Mouse (Mus musculus): ENCODE results near the gene 4930442H23Rik. TPM values are rescaled to one million over a fixed set of nuclear protein-coding genes. Genes with fewer than 3 reads are reported as not detected.

Gene 4930442H23Rik
- polyA plus RNA-seq, 1 experiment from 2014 or later = 0.15 TPM

- peak overlapping the region; percentile 22; the same call in 1 of the 2 replicates for H3K9ac ChIP-seq
Measured at GRCm38 (mm10) chr10:81195300-81195699, 11.7 kb upstream of the 4930442H23Rik start.

GRCm38 (mm10) chr10:81193991-81194774 is 10.5 kb upstream of the 4930442H23Rik start:
- H3K4me3 ChIP-seq (replicated peaks) = peak overlapping the region; percentile 9; the same call in 1 of the 2 replicates
- peak overlapping the region; percentile 14; the same call in 1 of the 2 replicates for H3K9ac ChIP-seq
- H3K27ac ChIP-seq = peak overlapping the region; percentile 48
- 13% methylated on average over 37 of the region's 37 CpGs for WGBS
- no peaks in the 10 kb centered on the region for H3K9me3 ChIP-seq
- peaks cover 11% of the 10 kb centered on the region; the same call in 1 of the 2 replicates for H3K36me3 ChIP-seq
- peak overlapping the region; percentile 41 for H3K4me2 ChIP-seq (replicated peaks)
- peaks cover 25% of the 10 kb centered on the region for H3K4me1 ChIP-seq (replicated peaks)
- ATAC-seq = no peak
- peaks cover 16% of the 10 kb centered on the region for H3K27me3 ChIP-seq (replicated peaks)

More at GRCm38 (mm10) chr10:81195300-81195699, 11.7 kb upstream of the 4930442H23Rik start:
- Histone ChIP-seq H3K4me3 (replicated peaks) (0 out of 2 replicates have a peak overlapping the region, but pooled peaks have one; percentile 2), H3K27ac (peak overlapping the region; percentile 48; the same call in 1 of the 2 replicates), H3K9me3 (no peaks in the 10 kb centered on the region), H3K36me3 (peaks cover 4% of the 10 kb centered on the region; the same call in 1 of the 2 replicates), H3K27me3 (replicated peaks) (peaks cover 16% of the 10 kb centered on the region), H3K4me2 (replicated peaks) (peak overlapping the region; percentile 41), H3K4me1 (replicated peaks) (peaks cover 25% of the 10 kb centered on the region)
- no peak for ATAC-seq
- 68% methylated on average over 4 of the region's 4 CpGs for WGBS

- 6% methylated on average over 19 of the region's 19 CpGs for WGBS
- Histone ChIP-seq H3K4me3 (replicated peaks) (peak overlapping the region; percentile 63), H3K9me3 (no peaks in the 10 kb centered on the region), H3K27ac (peak overlapping the region; percentile 93), H3K4me2 (replicated peaks) (peak overlapping the region; percentile 91), H3K27me3 (replicated peaks) (peaks cover 16% of the 10 kb centered on the region), H3K36me3 (peaks cover 11% of the 10 kb centered on the region; the same call in 1 of the 2 replicates), H3K4me1 (replicated peaks) (peaks cover 25% of the 10 kb centered on the region), H3K9ac (peak overlapping the region; percentile 78)
- peak; percentile 39 for ATAC-seq
Measured at GRCm38 (mm10) chr10:81192968-81193501, 9.4 kb upstream of the 4930442H23Rik start.

GRCm38 (mm10) chr10:81192270-81192967 is 8.8 kb upstream of the 4930442H23Rik start:
- Histone ChIP-seq H3K27me3 (replicated peaks) (peaks cover 16% of the 10 kb centered on the region), H3K4me1 (replicated peaks) (peaks cover 25% of the 10 kb centered on the region), H3K9ac (peak overlapping the region; percentile 78), H3K27ac (peak overlapping the region; percentile 93), H3K36me3 (peaks cover 11% of the 10 kb centered on the region; the same call in 1 of the 2 replicates), H3K9me3 (no peaks in the 10 kb centered on the region), H3K4me2 (replicated peaks) (peak overlapping the region; percentile 91), H3K4me3 (replicated peaks) (peak overlapping the region; percentile 63)
- WGBS = 1% methylated on average over 85 of the region's 93 CpGs
- ATAC-seq = peak; percentile 92

- Histone ChIP-seq H3K4me1 (replicated peaks) (peaks cover 25% of the 10 kb centered on the region), H3K27ac (peak overlapping the region; percentile 37; the same call in 1 of the 2 replicates), H3K9ac (no peak overlapping the region), H3K9me3 (no peaks in the 10 kb centered on the region), H3K27me3 (replicated peaks) (peaks cover 16% of the 10 kb centered on the region), H3K4me3 (replicated peaks) (no peak overlapping the region), H3K4me2 (replicated peaks) (peak overlapping the region; percentile 91), H3K36me3 (peaks cover 15% of the 10 kb centered on the region; the same call in 1 of the 2 replicates)
- 88% methylated on average over 18 of the region's 18 CpGs for WGBS
- ATAC-seq = no peak
Measured at GRCm38 (mm10) chr10:81191342-81191982, 7.8 kb upstream of the 4930442H23Rik start.

GRCm38 (mm10) chr10:81190912-81191321 is 7.3 kb upstream of the 4930442H23Rik start:
- peaks cover 25% of the 10 kb centered on the region for H3K4me1 ChIP-seq (replicated peaks)
- H3K36me3 ChIP-seq = peaks cover 15% of the 10 kb centered on the region; the same call in 1 of the 2 replicates
- H3K27ac ChIP-seq = peak overlapping the region; percentile 37; the same call in 1 of the 2 replicates
- H3K27me3 ChIP-seq (replicated peaks) = peaks cover 16% of the 10 kb centered on the region
- no peak overlapping the region for H3K4me2 ChIP-seq (replicated peaks)
- ATAC-seq = no peak
- no peaks in the 10 kb centered on the region for H3K9me3 ChIP-seq
- H3K9ac ChIP-seq = no peak overlapping the region
- WGBS = 61% methylated on average over 6 of the region's 6 CpGs
- no peak overlapping the region for H3K4me3 ChIP-seq (replicated peaks)

GRCm38 (mm10) chr10:81190236-81190911 is 6.7 kb upstream of the 4930442H23Rik start:
- H3K4me1 ChIP-seq (replicated peaks) = peaks cover 25% of the 10 kb centered on the region
- H3K36me3 ChIP-seq = peaks cover 15% of the 10 kb centered on the region; the same call in 1 of the 2 replicates
- H3K27ac ChIP-seq = 0 out of 2 replicates have a peak overlapping the region, but pooled peaks have one; percentile 37
- WGBS = 70% methylated on average over 31 of the region's 31 CpGs
- H3K4me2 ChIP-seq (replicated peaks) = no peak overlapping the region
- H3K4me3 ChIP-seq (replicated peaks) = no peak overlapping the region
- no peak for ATAC-seq
- H3K27me3 ChIP-seq (replicated peaks) = peaks cover 16% of the 10 kb centered on the region
- H3K9ac ChIP-seq = no peak overlapping the region
- no peaks in the 10 kb centered on the region for H3K9me3 ChIP-seq

GRCm38 (mm10) chr10:81189821-81190220 is 6.2 kb upstream of the 4930442H23Rik start:
- no peak for ATAC-seq
- WGBS = 83% methylated on average over 26 of the region's 26 CpGs
- no peak overlapping the region for H3K27ac ChIP-seq
- peaks cover 10% of the 10 kb centered on the region for H3K27me3 ChIP-seq (replicated peaks)
- H3K4me1 ChIP-seq (replicated peaks) = peaks cover 31% of the 10 kb centered on the region
- H3K36me3 ChIP-seq = peaks cover 15% of the 10 kb centered on the region; the same call in 1 of the 2 replicates
- no peaks in the 10 kb centered on the region for H3K9me3 ChIP-seq
- no peak overlapping the region for H3K4me3 ChIP-seq (replicated peaks)
- H3K9ac ChIP-seq = no peak overlapping the region
- H3K4me2 ChIP-seq (replicated peaks) = no peak overlapping the region

- H3K9me3 ChIP-seq = no peaks in the 10 kb centered on the region
- no peak overlapping the region for H3K27ac ChIP-seq
- H3K36me3 ChIP-seq = peaks cover 23% of the 10 kb centered on the region
- ATAC-seq = no peak
- peaks cover 36% of the 10 kb centered on the region for H3K4me1 ChIP-seq (replicated peaks)
- H3K4me2 ChIP-seq (replicated peaks) = no peak overlapping the region
- H3K27me3 ChIP-seq (replicated peaks) = no peaks in the 10 kb centered on the region
- H3K9ac ChIP-seq = no peak overlapping the region
- H3K4me3 ChIP-seq (replicated peaks) = no peak overlapping the region
- 93% methylated on average over 9 of the region's 9 CpGs for WGBS
Measured at GRCm38 (mm10) chr10:81187161-81187560, 3.5 kb upstream of the 4930442H23Rik start.

- peak; percentile 14; the same call in 1 of the 2 replicates for ATAC-seq
- peak overlapping the region; percentile 69; the same call in 1 of the 2 replicates for H3K9ac ChIP-seq
- H3K4me3 ChIP-seq (replicated peaks) = 0 out of 2 replicates have a peak overlapping the region, but pooled peaks have one; percentile 0
- H3K4me1 ChIP-seq (replicated peaks) = peaks cover 32% of the 10 kb centered on the region
- no peaks in the 10 kb centered on the region for H3K27me3 ChIP-seq (replicated peaks)
- H3K36me3 ChIP-seq = peaks cover 38% of the 10 kb centered on the region
- no peaks in the 10 kb centered on the region for H3K9me3 ChIP-seq
- WGBS = 4% methylated on average over 4 of the region's 4 CpGs
- H3K4me2 ChIP-seq (replicated peaks) = peak overlapping the region; percentile 57
- peak overlapping the region; percentile 89 for H3K27ac ChIP-seq
Measured at GRCm38 (mm10) chr10:81184765-81185164, 1.1 kb upstream of the 4930442H23Rik start.

Data from intestine, embryonic 15.5 days (tissue).